Mouse (Mus musculus): ENCODE measurements around the gene Pink1.

DNA sequence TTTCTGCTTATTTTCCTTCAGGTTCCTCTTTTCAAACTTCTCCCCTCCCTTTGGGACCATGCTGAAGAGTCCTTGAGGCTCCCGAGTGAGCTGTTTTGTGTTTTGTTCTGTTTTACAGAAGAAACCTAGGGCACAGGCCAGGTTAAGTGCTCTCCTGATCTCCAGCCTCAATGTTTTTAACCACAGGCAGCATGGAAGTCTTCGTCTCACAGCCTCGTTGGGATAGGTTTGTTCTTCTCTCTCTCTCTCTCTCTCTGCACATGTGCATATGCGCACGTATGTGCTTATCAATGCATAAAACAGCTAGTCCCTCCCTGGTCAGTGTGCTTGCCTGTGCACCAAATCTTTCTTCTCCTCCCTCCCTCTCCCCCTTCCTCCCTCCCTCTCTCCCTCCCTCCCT lies 10.8 kb upstream of the Pink1 start:
- TF ChIP-seq POLR2A (IDR thresholded peaks at IDR 0.05; ENCODE audit: borderline replicate concordance, extremely low read depth, low read depth, low read length) (no peak), CTCF (IDR thresholded peaks at IDR 0.05; ENCODE audit: insufficient read depth, low read length) (no peak)

All from lung, adult 2 months (tissue).